Mouse (Mus musculus): ENCODE measurements at regions not wholly inside any gene's neighbourhood (a gene's known extent, or its start where the extent isn't known, plus 50 kb on each side); places are given as distances from the start of the nearest gene placed in this dataset.
A peak's percentile ranks its signal among the peaks of the same experiment; 100 is the strongest.
"Not testable (repeated sequence)": the region's sequence is repeated elsewhere in the genome, so short reads cannot be mapped to it uniquely, and the experiment has no call there.

DNA sequence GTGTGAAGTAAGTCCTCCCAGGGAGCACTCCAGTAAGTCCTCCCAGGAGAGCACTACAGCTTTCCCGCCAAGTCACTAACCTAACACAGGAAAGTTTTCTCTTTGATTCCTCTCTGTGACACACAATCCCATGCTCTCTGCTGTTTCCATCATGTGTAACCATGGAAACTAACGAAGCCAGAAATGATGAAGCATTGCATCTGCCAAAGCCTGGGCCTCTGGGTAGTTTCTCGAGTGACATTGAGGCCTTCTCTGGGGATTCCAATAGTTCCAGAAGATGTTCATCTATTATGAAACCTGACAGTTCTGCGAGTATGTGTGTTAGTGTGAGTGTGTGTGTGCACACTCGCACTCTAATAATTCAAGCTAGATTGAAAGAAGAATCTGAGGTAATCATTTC, 140.7 kb upstream of the Zfp637 start:
- WGBS = 77% methylated on average over 5 of the region's 5 CpGs
- no peak overlapping the region for H3K27ac ChIP-seq (ENCODE audit: low read length)
- TF ChIP-seq CTCF (IDR thresholded peaks at IDR 0.05) (no peak), EP300 (IDR thresholded peaks at IDR 0.05) (no peak)
- H3K27me3 ChIP-seq (replicated peaks; ENCODE audit: insufficient read depth, low read length) = no peaks in the 10 kb centered on the region
- H3K9ac ChIP-seq (replicated peaks; ENCODE audit: low read depth) = no peak overlapping the region
- no peak overlapping the region for H3K4me2 ChIP-seq (replicated peaks; ENCODE audit: low read depth, low read length)
- no peak for ATAC-seq
- no peaks in the 10 kb centered on the region for H3K4me1 ChIP-seq (ENCODE audit: insufficient read depth, low read depth, low read length)
- H3K36me3 ChIP-seq (ENCODE audit: insufficient read depth, low read length) = no peaks in the 10 kb centered on the region
- DNase-seq (ENCODE audit: low spot score) = no peak
- H3K9me3 ChIP-seq (ENCODE audit: low read length) = no peaks in the 10 kb centered on the region
- no peak overlapping the region for H3K4me3 ChIP-seq (ENCODE audit: low read depth, low read length)

- no peaks in the 10 kb centered on the region for H3K27me3 ChIP-seq (replicated peaks; ENCODE audit: insufficient read depth, low read length)
- TF ChIP-seq EP300 (IDR thresholded peaks at IDR 0.05) = no peak
- no peak for TF ChIP-seq CTCF (IDR thresholded peaks at IDR 0.05)
- H3K4me1 ChIP-seq (ENCODE audit: insufficient read depth, low read depth, low read length) = no peaks in the 10 kb centered on the region
- no peaks in the 10 kb centered on the region for H3K9me3 ChIP-seq (ENCODE audit: low read length)
- H3K4me2 ChIP-seq (replicated peaks; ENCODE audit: low read depth, low read length) = no peak overlapping the region
- H3K27ac ChIP-seq (ENCODE audit: low read length) = no peak overlapping the region
- no peak overlapping the region for H3K9ac ChIP-seq (replicated peaks; ENCODE audit: low read depth)
- no peak overlapping the region for H3K4me3 ChIP-seq (ENCODE audit: low read depth, low read length)
- no peak for ATAC-seq
- H3K36me3 ChIP-seq (ENCODE audit: insufficient read depth, low read length) = no peaks in the 10 kb centered on the region
- DNase-seq (ENCODE audit: low spot score) = no peak
- 88% methylated on average over 5 of the region's 5 CpGs for WGBS
Observed at GRCm38 (mm10) chr6:117701547-117701946, 139.4 kb upstream of the Zfp637 start.

- no peak for ATAC-seq
- H3K4me1 ChIP-seq (ENCODE audit: insufficient read depth, low read depth, low read length) = no peaks in the 10 kb centered on the region
- no peak overlapping the region for H3K4me2 ChIP-seq (replicated peaks; ENCODE audit: low read depth, low read length)
- no peaks in the 10 kb centered on the region for H3K9me3 ChIP-seq (ENCODE audit: low read length)
- H3K9ac ChIP-seq (replicated peaks; ENCODE audit: low read depth) = no peak overlapping the region
- no peak overlapping the region for H3K4me3 ChIP-seq (ENCODE audit: low read depth, low read length)
- WGBS = 57% methylated on average over 2 of the region's 2 CpGs
- DNase-seq (ENCODE audit: low spot score) = no peak
- H3K27me3 ChIP-seq (replicated peaks; ENCODE audit: insufficient read depth, low read length) = no peaks in the 10 kb centered on the region
- no peak overlapping the region for H3K27ac ChIP-seq (ENCODE audit: low read length)
- H3K36me3 ChIP-seq (ENCODE audit: insufficient read depth, low read length) = no peaks in the 10 kb centered on the region
- no peak for TF ChIP-seq EP300 (IDR thresholded peaks at IDR 0.05)
- TF ChIP-seq CTCF (IDR thresholded peaks at IDR 0.05) = no peak
Observed at GRCm38 (mm10) chr6:117706006-117706405, 135.0 kb upstream of the Zfp637 start.

- H3K4me1 ChIP-seq (ENCODE audit: insufficient read depth, low read depth, low read length) = no peaks in the 10 kb centered on the region
- no peak overlapping the region for H3K27ac ChIP-seq (ENCODE audit: low read length)
- no peak overlapping the region for H3K4me2 ChIP-seq (replicated peaks; ENCODE audit: low read depth, low read length)
- H3K9me3 ChIP-seq (ENCODE audit: low read length) = no peaks in the 10 kb centered on the region
- no peaks in the 10 kb centered on the region for H3K27me3 ChIP-seq (replicated peaks; ENCODE audit: insufficient read depth, low read length)
- H3K9ac ChIP-seq (replicated peaks; ENCODE audit: low read depth) = no peak overlapping the region
- no peak overlapping the region for H3K4me3 ChIP-seq (ENCODE audit: low read depth, low read length)
- peak; percentile 53 for DNase-seq (ENCODE audit: low spot score)
- WGBS = 50% methylated on average over 3 of the region's 3 CpGs
- TF ChIP-seq CTCF (IDR thresholded peaks at IDR 0.05) = no peak
- peak; percentile 55 for ATAC-seq
- H3K36me3 ChIP-seq (ENCODE audit: insufficient read depth, low read length) = no peaks in the 10 kb centered on the region
Observed at GRCm38 (mm10) chr6:117709212-117709611, 131.8 kb upstream of the Zfp637 start.

- no peak overlapping the region for H3K9ac ChIP-seq (replicated peaks; ENCODE audit: low read depth)
- 82% methylated on average over 6 of the region's 6 CpGs for WGBS
- no peak overlapping the region for H3K4me2 ChIP-seq (replicated peaks; ENCODE audit: low read depth, low read length)
- ATAC-seq (no peak), DNase-seq (ENCODE audit: low spot score) (no peak)
- no peaks in the 10 kb centered on the region for H3K36me3 ChIP-seq (ENCODE audit: insufficient read depth, low read length)
- TF ChIP-seq EP300 (IDR thresholded peaks at IDR 0.05) (no peak), CTCF (IDR thresholded peaks at IDR 0.05) (no peak)
- H3K4me3 ChIP-seq (ENCODE audit: low read depth, low read length) = no peak overlapping the region
- H3K4me1 ChIP-seq (ENCODE audit: insufficient read depth, low read depth, low read length) = no peaks in the 10 kb centered on the region
- H3K27me3 ChIP-seq (replicated peaks; ENCODE audit: insufficient read depth, low read length) = no peaks in the 10 kb centered on the region
- H3K9me3 ChIP-seq (ENCODE audit: low read length) = no peaks in the 10 kb centered on the region
- H3K27ac ChIP-seq (ENCODE audit: low read length) = no peak overlapping the region
Observed at GRCm38 (mm10) chr6:117715056-117715777, 125.8 kb upstream of the Zfp637 start.

GRCm38 (mm10) chr6:117716422-117716821, 124.6 kb upstream of the Zfp637 start:
- not testable (repeated sequence) for H3K27me3 ChIP-seq (replicated peaks; ENCODE audit: insufficient read depth, low read length); H3K36me3 ChIP-seq (ENCODE audit: insufficient read depth, low read length); H3K4me3 ChIP-seq (ENCODE audit: low read depth, low read length); H3K4me1 ChIP-seq (ENCODE audit: insufficient read depth, low read depth, low read length); H3K9me3 ChIP-seq (ENCODE audit: low read length); H3K27ac ChIP-seq (ENCODE audit: low read length); H3K4me2 ChIP-seq (replicated peaks; ENCODE audit: low read depth, low read length); DNase-seq (ENCODE audit: low spot score); H3K9ac ChIP-seq (replicated peaks; ENCODE audit: low read depth)
- 77% methylated on average over 7 of the region's 40 CpGs for WGBS
- peak; percentile 21; the same call in 1 of the 2 replicates for ATAC-seq

- H3K4me3 ChIP-seq (ENCODE audit: low read depth, low read length); H3K4me1 ChIP-seq (ENCODE audit: insufficient read depth, low read depth, low read length); H3K9ac ChIP-seq (replicated peaks; ENCODE audit: low read depth); H3K9me3 ChIP-seq (ENCODE audit: low read length); ATAC-seq; H3K27me3 ChIP-seq (replicated peaks; ENCODE audit: insufficient read depth, low read length); H3K36me3 ChIP-seq (ENCODE audit: insufficient read depth, low read length); H3K27ac ChIP-seq (ENCODE audit: low read length); DNase-seq (ENCODE audit: low spot score); H3K4me2 ChIP-seq (replicated peaks; ENCODE audit: low read depth, low read length): not testable (repeated sequence)
Observed at GRCm38 (mm10) chr6:117752338-117752737, 88.6 kb upstream of the Zfp637 start.

DNA sequence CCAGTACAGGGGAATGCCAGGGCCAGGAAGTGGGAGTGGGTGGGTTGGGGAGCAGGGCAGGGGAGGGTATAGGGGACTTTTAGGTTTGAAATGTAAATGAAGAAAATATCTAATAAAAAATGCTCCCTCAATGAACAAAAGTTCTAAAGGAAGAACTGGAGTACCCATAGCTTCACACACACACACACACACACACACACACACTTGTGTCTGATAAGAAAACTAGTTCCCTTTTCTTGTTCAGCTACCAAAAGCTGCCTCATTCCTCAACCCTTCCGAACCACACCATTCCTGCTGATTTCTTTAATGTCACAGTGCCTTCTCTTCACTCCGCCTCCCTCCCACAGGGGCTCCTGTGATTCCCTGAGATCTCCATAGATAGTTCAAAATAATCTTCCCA, 85.3 kb upstream of the Zfp637 start:
- not testable (repeated sequence) for H3K4me3 ChIP-seq (ENCODE audit: low read depth, low read length); H3K27ac ChIP-seq (ENCODE audit: low read length); DNase-seq (ENCODE audit: low spot score); H3K4me1 ChIP-seq (ENCODE audit: insufficient read depth, low read depth, low read length); H3K9me3 ChIP-seq (ENCODE audit: low read length); H3K4me2 ChIP-seq (replicated peaks; ENCODE audit: low read depth, low read length); H3K27me3 ChIP-seq (replicated peaks; ENCODE audit: insufficient read depth, low read length); H3K9ac ChIP-seq (replicated peaks; ENCODE audit: low read depth); ATAC-seq; H3K36me3 ChIP-seq (ENCODE audit: insufficient read depth, low read length)
- 82% methylated on average over 2 of the region's 2 CpGs for WGBS

Measured in lung, postnatal 0 days (tissue).